18 mouse cellular contexts compared by ENCODE assay signal in the genomic region with DNA sequence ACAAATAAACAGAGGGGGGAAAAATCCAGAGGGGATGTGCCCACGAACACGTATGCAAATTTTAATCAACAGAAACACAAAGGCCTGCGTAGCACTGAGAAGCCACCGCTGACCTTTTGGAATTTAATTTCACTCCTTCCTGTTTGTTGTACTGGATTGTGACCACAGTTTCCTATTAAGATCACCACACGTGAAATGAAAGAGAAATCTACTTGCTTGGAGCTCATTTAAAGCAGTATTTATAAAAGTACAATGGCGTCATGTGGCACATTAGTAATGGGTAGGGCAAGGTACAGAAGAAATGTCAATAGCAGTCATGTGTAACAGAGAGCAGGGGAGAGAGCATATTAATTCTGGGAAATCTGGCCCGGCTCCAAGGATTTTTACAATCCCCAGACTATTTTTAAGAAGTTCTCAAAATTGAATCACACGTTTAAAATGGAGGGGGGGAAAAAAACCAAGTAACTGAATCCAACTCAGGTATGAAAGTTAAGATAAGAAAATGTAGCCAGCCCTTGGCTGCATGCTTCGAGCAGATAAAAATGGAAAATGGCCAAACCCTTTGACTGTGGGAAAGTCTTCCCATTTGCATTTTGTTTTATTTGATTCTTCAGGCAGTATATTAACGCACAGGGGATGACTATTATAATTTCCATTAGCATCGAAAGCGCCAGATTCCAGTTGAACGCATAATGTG. TPM values are rescaled to one million over a fixed set of nuclear protein-coding genes. Genes with fewer than 3 reads are reported as not detected.
DNase-seq lines count a peak whose midpoint lies in the region; ATAC-seq and TF ChIP-seq lines count a peak whose summit lies in the region.
"Had no signal": no experiment of that assay in that cellular context is flagged by ENCODE, and none has a peak within 500 bp of the region (broad histone marks: within the 10 kb centered on the region; RNA-seq: fewer than 3 reads in every experiment).

No protein-coding gene starts in this region.

- H3K9ac ChIP-seq in embryonic facial prominence, embryonic 14.5 days (ENCODE audit: low read depth, low read length): no peak overlapping the region
- H3K9ac ChIP-seq in midbrain, embryonic 11.5 days (ENCODE audit: low read length): no peak overlapping the region
- H3K9ac ChIP-seq in hindbrain, postnatal 0 days (replicated peaks; ENCODE audit: low read length): no peak overlapping the region
- H3K9ac ChIP-seq in midbrain, postnatal 0 days (replicated peaks; ENCODE audit: low read length, poor library complexity, severe bottlenecking): no peak overlapping the region
- H3K9ac ChIP-seq in liver, embryonic 12.5 days: no peak overlapping the region
- H3K9ac ChIP-seq: embryonic facial prominence, embryonic 12.5 days had no signal

- DNase-seq in embryonic facial prominence, embryonic 14.5 days (ENCODE audit: low spot score): peak; percentile 23
- no peak for DNase-seq in embryonic facial prominence, embryonic 10.5 days (ENCODE audit: low spot score)
- no peak for DNase-seq in midbrain, embryonic 11.5 days (ENCODE audit: low spot score, missing footprints)
- no peak for DNase-seq in midbrain, embryonic 10.5 days (ENCODE audit: low spot score)
- DNase-seq in hindbrain, postnatal 0 days (ENCODE audit: low spot score): peak; percentile 7
- peak; percentile 8 for DNase-seq in midbrain, postnatal 0 days (ENCODE audit: low spot score)
- DNase-seq in layer of hippocampus, postnatal 14 days (ENCODE audit: low spot score in 2 of 2): no peak
- DNase-seq: cerebellum, adult 9-11 months; gastrocnemius, postnatal 36 days; heart, postnatal 36 days; kidney, adult 8-10 months; layer of hippocampus, adult 9-11 months; lung, adult 18-20 months had no signal

- no peaks in the 10 kb centered on the region for H3K36me3 ChIP-seq in embryonic facial prominence, embryonic 14.5 days (ENCODE audit: control insufficient read depth, insufficient read depth, low read length)
- no peaks in the 10 kb centered on the region for H3K36me3 ChIP-seq in embryonic facial prominence, embryonic 10.5 days (replicated peaks)
- H3K36me3 ChIP-seq in midbrain, embryonic 11.5 days (ENCODE audit: control insufficient read depth, insufficient read depth, low read length): no peaks in the 10 kb centered on the region
- no peaks in the 10 kb centered on the region for H3K36me3 ChIP-seq in midbrain, embryonic 10.5 days
- no peaks in the 10 kb centered on the region for H3K36me3 ChIP-seq in hindbrain, postnatal 0 days (ENCODE audit: insufficient read depth, low read length)
- no peaks in the 10 kb centered on the region for H3K36me3 ChIP-seq in midbrain, postnatal 0 days (ENCODE audit: insufficient read depth, low read length)
- H3K36me3 ChIP-seq in liver, embryonic 12.5 days: no peaks in the 10 kb centered on the region
- H3K36me3 ChIP-seq: embryonic facial prominence, embryonic 12.5 days had no signal

- H3K4me3 ChIP-seq in embryonic facial prominence, embryonic 14.5 days (ENCODE audit: low read depth, low read length): no peak overlapping the region
- no peak overlapping the region for H3K4me3 ChIP-seq in embryonic facial prominence, embryonic 10.5 days
- H3K4me3 ChIP-seq in midbrain, embryonic 11.5 days (ENCODE audit: low read depth, low read length): no peak overlapping the region
- H3K4me3 ChIP-seq in midbrain, embryonic 10.5 days: no peak overlapping the region
- H3K4me3 ChIP-seq in hindbrain, postnatal 0 days (ENCODE audit: low read length): no peak overlapping the region
- no peak overlapping the region for H3K4me3 ChIP-seq in midbrain, postnatal 0 days (ENCODE audit: low read depth, low read length)
- no peak overlapping the region for H3K4me3 ChIP-seq in liver, embryonic 12.5 days
- H3K4me3 ChIP-seq: embryonic facial prominence, embryonic 12.5 days had no signal

- 67% methylated on average over 13 of the region's 13 CpGs for WGBS in embryonic facial prominence, embryonic 14.5 days
- WGBS in embryonic facial prominence, embryonic 10.5 days: 86% methylated on average over 13 of the region's 13 CpGs
- 71% methylated on average over 13 of the region's 13 CpGs for WGBS in midbrain, embryonic 11.5 days
- WGBS in midbrain, embryonic 10.5 days: 84% methylated on average over 13 of the region's 13 CpGs
- 23% methylated on average over 13 of the region's 13 CpGs for WGBS in hindbrain, postnatal 0 days
- WGBS in midbrain, postnatal 0 days: 26% methylated on average over 13 of the region's 13 CpGs
- 65% methylated on average over 13 of the region's 13 CpGs for WGBS in liver, embryonic 12.5 days (ENCODE audit: insufficient replicate concordance)

- no peak for ATAC-seq in embryonic facial prominence, embryonic 14.5 days (ENCODE audit: low read depth)
- ATAC-seq in midbrain, embryonic 11.5 days (ENCODE audit: low FRiP score): peak; percentile 58; the same call in 1 of the 2 replicates
- ATAC-seq in hindbrain, postnatal 0 days: no peak
- ATAC-seq in midbrain, postnatal 0 days (ENCODE audit: low FRiP score): no peak
- no peak for ATAC-seq in liver, embryonic 12.5 days

- no peaks in the 10 kb centered on the region for H3K27me3 ChIP-seq in embryonic facial prominence, embryonic 14.5 days (replicated peaks; ENCODE audit: control insufficient read depth, insufficient read depth, low read length)
- no peaks in the 10 kb centered on the region for H3K27me3 ChIP-seq in embryonic facial prominence, embryonic 10.5 days (replicated peaks; ENCODE audit: low read depth, poor library complexity, severe bottlenecking)
- no peaks in the 10 kb centered on the region for H3K27me3 ChIP-seq in midbrain, embryonic 11.5 days (ENCODE audit: control insufficient read depth, insufficient read depth, low read length)
- no peaks in the 10 kb centered on the region for H3K27me3 ChIP-seq in midbrain, embryonic 10.5 days (ENCODE audit: low read depth, poor library complexity, severe bottlenecking)
- H3K27me3 ChIP-seq in hindbrain, postnatal 0 days (ENCODE audit: insufficient read depth, low read length): no peaks in the 10 kb centered on the region
- H3K27me3 ChIP-seq in midbrain, postnatal 0 days (ENCODE audit: insufficient read depth, low read length): no peaks in the 10 kb centered on the region
- no peaks in the 10 kb centered on the region for H3K27me3 ChIP-seq in liver, embryonic 12.5 days (replicated peaks)
- H3K27me3 ChIP-seq: embryonic facial prominence, embryonic 12.5 days had no signal

- no peak for TF ChIP-seq CTCF in hindbrain, postnatal 0 days (IDR thresholded peaks at IDR 0.05; ENCODE audit: low read depth)
- no peak for TF ChIP-seq CTCF in midbrain, postnatal 0 days (IDR thresholded peaks at IDR 0.05)

- no peak overlapping the region for H3K4me2 ChIP-seq in embryonic facial prominence, embryonic 14.5 days (ENCODE audit: low read depth, low read length)
- no peak overlapping the region for H3K4me2 ChIP-seq in midbrain, embryonic 11.5 days
- H3K4me2 ChIP-seq in hindbrain, postnatal 0 days (ENCODE audit: low read depth, low read length): no peak overlapping the region
- H3K4me2 ChIP-seq in midbrain, postnatal 0 days (ENCODE audit: low read depth, low read length, poor library complexity, severe bottlenecking): no peak overlapping the region
- H3K4me2 ChIP-seq in liver, embryonic 12.5 days: no peak overlapping the region
- H3K4me2 ChIP-seq: embryonic facial prominence, embryonic 12.5 days; heart, embryonic 11.5 days had no signal

- H3K27ac ChIP-seq in embryonic facial prominence, embryonic 14.5 days (replicated peaks; ENCODE audit: low read depth, low read length): no peak overlapping the region
- H3K27ac ChIP-seq in embryonic facial prominence, embryonic 10.5 days (replicated peaks): no peak overlapping the region
- H3K27ac ChIP-seq in midbrain, embryonic 11.5 days (ENCODE audit: low read depth, low read length): no peak overlapping the region
- H3K27ac ChIP-seq in midbrain, embryonic 10.5 days (replicated peaks): no peak overlapping the region
- H3K27ac ChIP-seq in hindbrain, postnatal 0 days: no peak overlapping the region
- H3K27ac ChIP-seq in midbrain, postnatal 0 days (ENCODE audit: low read depth, low read length): no peak overlapping the region
- H3K27ac ChIP-seq in liver, embryonic 12.5 days: no peak overlapping the region
- H3K27ac ChIP-seq: embryonic facial prominence, embryonic 12.5 days had no signal

- no peaks in the 10 kb centered on the region for H3K4me1 ChIP-seq in embryonic facial prominence, embryonic 14.5 days (ENCODE audit: control insufficient read depth, insufficient read depth, low read length)
- H3K4me1 ChIP-seq in embryonic facial prominence, embryonic 10.5 days: no peaks in the 10 kb centered on the region
- H3K4me1 ChIP-seq in midbrain, embryonic 11.5 days (ENCODE audit: control insufficient read depth, insufficient read depth, low read length): no peaks in the 10 kb centered on the region
- no peaks in the 10 kb centered on the region for H3K4me1 ChIP-seq in midbrain, embryonic 10.5 days
- H3K4me1 ChIP-seq in hindbrain, postnatal 0 days (ENCODE audit: insufficient read depth, low read length): peaks cover 4% of the 10 kb centered on the region; the same call in 1 of the 2 replicates
- no peaks in the 10 kb centered on the region for H3K4me1 ChIP-seq in midbrain, postnatal 0 days (ENCODE audit: insufficient read depth, low read length)
- H3K4me1 ChIP-seq in liver, embryonic 12.5 days: no peaks in the 10 kb centered on the region
- H3K4me1 ChIP-seq: embryonic facial prominence, embryonic 12.5 days had no signal

- H3K9me3 ChIP-seq in embryonic facial prominence, embryonic 14.5 days (ENCODE audit: control insufficient read depth, low read length): no peaks in the 10 kb centered on the region
- H3K9me3 ChIP-seq in embryonic facial prominence, embryonic 10.5 days: no peaks in the 10 kb centered on the region
- H3K9me3 ChIP-seq in midbrain, embryonic 11.5 days (ENCODE audit: control insufficient read depth, low read length): no peaks in the 10 kb centered on the region
- no peaks in the 10 kb centered on the region for H3K9me3 ChIP-seq in midbrain, embryonic 10.5 days (replicated peaks)
- H3K9me3 ChIP-seq in hindbrain, postnatal 0 days (ENCODE audit: low read length): no peaks in the 10 kb centered on the region
- no peaks in the 10 kb centered on the region for H3K9me3 ChIP-seq in midbrain, postnatal 0 days (ENCODE audit: low read length)
- H3K9me3 ChIP-seq in liver, embryonic 12.5 days (replicated peaks): no peaks in the 10 kb centered on the region
- H3K9me3 ChIP-seq: embryonic facial prominence, embryonic 12.5 days had no signal

RNA-seq across cellular contexts. Expression of gene Csnka2ip, which starts 47.5 kb away (rescaled TPM):
- polyA plus RNA-seq in embryonic facial prominence, embryonic 14.5 days (2014; fragmentation: Nextera tagmentation; extraction: Ambion mirVana): not detected in 2 replicates
- not detected in 2 replicates for polyA plus RNA-seq in embryonic facial prominence, embryonic 10.5 days (2016; fragmentation: Nextera tagmentation; extraction: Ambion mirVana)
- polyA plus RNA-seq in midbrain, embryonic 11.5 days (2014; fragmentation: Nextera tagmentation; extraction: Ambion mirVana): not detected in 2 replicates
- 0.10 TPM in 1 of 2 replicates, not detected in the other for polyA plus RNA-seq in midbrain, embryonic 10.5 days (2016; fragmentation: Nextera tagmentation; extraction: Ambion mirVana)
- 0.21 TPM in 1 of 2 replicates, not detected in the other for total RNA-seq in hindbrain, postnatal 0 days (2014; rRNA removed)
- not detected in 2 replicates for polyA plus RNA-seq in hindbrain, postnatal 0 days (2015; fragmentation: Nextera tagmentation; extraction: Ambion mirVana)
- not detected in 2 replicates for total RNA-seq in midbrain, postnatal 0 days (2014; rRNA removed)
- not detected in 2 replicates for polyA plus RNA-seq in midbrain, postnatal 0 days (2015; fragmentation: Nextera tagmentation; extraction: Ambion mirVana)
- total RNA-seq in layer of hippocampus, postnatal 14 days (2021): under 1 TPM; 0.29 to 0.44 TPM
- polyA plus RNA-seq in liver, embryonic 12.5 days (2016; fragmentation: Nextera tagmentation; extraction: Ambion mirVana): not detected in 2 replicates
- total RNA-seq: adrenal gland, adult 18-20 months; gastrocnemius, postnatal 36 days; heart, postnatal 36 days; neutrophil, adult 5-6 weeks had no signal
- polyA plus RNA-seq: embryonic facial prominence, embryonic 12.5 days; heart, embryonic 11.5 days had no signal

Comparison
In these comparisons a context has a peak if more than half of its experiments do, and no peak if none do; other contexts are left out.
1. DNase-seq: peak in embryonic facial prominence, embryonic 14.5 days (single experiment), hindbrain, postnatal 0 days (single experiment) and midbrain, postnatal 0 days (single experiment); none in embryonic facial prominence, embryonic 10.5 days (single experiment), midbrain, embryonic 11.5 days (single experiment), midbrain, embryonic 10.5 days (single experiment) and layer of hippocampus, postnatal 14 days (0 of 2).